Mouse (Mus musculus): ENCODE measurements around the gene Aip. TPM values are rescaled to one million over a fixed set of nuclear protein-coding genes. Genes with fewer than 3 reads are reported as not detected.

Aip gene
- polyA plus RNA-seq, 1 experiment from 2014 or later, result 94.5 TPM

DNA sequence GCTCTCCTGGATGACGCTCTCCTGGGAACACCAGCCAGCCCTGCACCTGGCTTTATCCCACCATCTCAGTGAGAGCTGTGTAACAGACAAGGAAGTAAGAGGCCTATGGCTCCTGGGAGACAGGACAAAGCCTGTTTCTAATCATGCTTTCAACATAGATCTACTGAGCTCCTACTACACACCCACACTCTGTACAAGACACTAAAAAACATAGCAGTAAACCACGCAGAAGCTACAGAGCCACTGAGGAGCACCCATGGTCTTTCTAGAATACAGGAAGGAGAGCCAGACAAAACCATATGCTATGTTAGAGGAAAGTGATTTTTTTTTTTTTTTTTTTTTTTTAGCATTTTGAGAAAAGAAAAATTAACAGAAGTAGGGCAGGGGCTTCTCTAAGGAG lies 7.3 kb downstream of the Aip start:
- no peak overlapping the region for H3K4me2 ChIP-seq
- peaks cover 51% of the 10 kb centered on the region for H3K36me3 ChIP-seq (ENCODE audit: insufficient read depth)
- H3K9me3 ChIP-seq (ENCODE audit: low read depth, low read length), result no peaks in the 10 kb centered on the region
- no peak overlapping the region for H3K27ac ChIP-seq (ENCODE audit: low read depth)
- 99% methylated on average over 2 of the region's 2 CpGs for WGBS
- no peak for TF ChIP-seq CTCF (IDR thresholded peaks at IDR 0.05; ENCODE audit: low read depth)
- DNase-seq, result no peak
- H3K4me3 ChIP-seq (ENCODE audit: low read depth, low read length), result no peak overlapping the region
- H3K27me3 ChIP-seq (ENCODE audit: insufficient read depth, low read length), result no peaks in the 10 kb centered on the region
- peaks cover 3% of the 10 kb centered on the region; the same call in 1 of the 2 replicates for H3K4me1 ChIP-seq (ENCODE audit: insufficient read depth)
- H3K9ac ChIP-seq, result no peak overlapping the region
- ATAC-seq (ENCODE audit: insufficient read depth), result no peak

DNA sequence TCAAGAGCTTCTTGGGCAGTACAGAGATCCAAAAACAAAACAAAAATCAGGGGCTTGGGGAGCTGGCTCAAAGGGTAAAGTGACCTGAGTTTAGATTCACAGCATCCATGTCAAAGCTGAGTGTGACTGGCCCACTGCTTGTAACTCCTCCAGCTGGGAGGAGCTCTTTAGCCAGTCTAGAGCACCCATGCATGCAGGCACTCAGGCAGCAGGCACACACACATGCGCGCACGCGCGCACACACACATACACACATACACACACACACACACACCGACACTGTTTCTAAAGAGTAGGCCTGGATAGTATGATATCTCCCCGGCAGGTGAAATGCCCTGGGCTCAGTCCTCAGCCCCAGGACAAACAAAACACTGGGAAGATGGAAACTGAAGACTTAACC lies 8.7 kb downstream of the Aip start:
- H3K36me3 ChIP-seq (ENCODE audit: insufficient read depth), result peaks cover 62% of the 10 kb centered on the region
- H3K9me3 ChIP-seq (ENCODE audit: low read depth, low read length), result no peaks in the 10 kb centered on the region
- H3K27ac ChIP-seq (ENCODE audit: low read depth), result no peak overlapping the region
- H3K4me1 ChIP-seq (ENCODE audit: insufficient read depth), result peaks cover 3% of the 10 kb centered on the region; the same call in 1 of the 2 replicates
- no peak overlapping the region for H3K4me3 ChIP-seq (ENCODE audit: low read depth, low read length)
- H3K27me3 ChIP-seq (ENCODE audit: insufficient read depth, low read length), result no peaks in the 10 kb centered on the region
- no peak for DNase-seq
- no peak for ATAC-seq (ENCODE audit: insufficient read depth)
- 92% methylated on average over 7 of the region's 7 CpGs for WGBS
- TF ChIP-seq CTCF (IDR thresholded peaks at IDR 0.05; ENCODE audit: low read depth), result no peak
- H3K4me2 ChIP-seq, result no peak overlapping the region
- H3K9ac ChIP-seq, result no peak overlapping the region

DNA sequence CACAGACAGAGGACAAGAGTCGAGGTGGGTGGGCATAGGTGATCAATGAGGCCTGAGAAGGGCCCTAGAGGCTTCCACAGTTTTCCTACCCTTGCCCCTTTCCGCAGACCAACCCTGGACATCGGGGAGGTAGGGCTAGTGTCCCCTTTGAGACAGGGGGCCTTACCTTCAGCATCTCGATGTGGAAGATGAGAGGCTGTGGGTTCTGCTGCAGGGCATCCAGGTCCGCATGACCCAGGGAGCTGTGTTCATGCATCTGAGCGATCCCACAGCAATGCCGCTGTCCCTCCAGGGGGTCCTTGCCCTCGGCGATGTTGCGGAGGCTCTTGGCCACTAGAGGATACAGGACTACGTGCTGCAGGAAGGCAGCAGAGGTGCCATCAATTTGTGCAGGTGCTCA lies 9.8 kb downstream of the Aip start:
- no peak for TF ChIP-seq CTCF (IDR thresholded peaks at IDR 0.05; ENCODE audit: low read depth)
- 82% methylated on average over 11 of the region's 11 CpGs for WGBS
- no peak overlapping the region for H3K4me2 ChIP-seq
- H3K9ac ChIP-seq, result no peak overlapping the region
- H3K36me3 ChIP-seq (ENCODE audit: insufficient read depth), result peaks cover 66% of the 10 kb centered on the region
- H3K4me1 ChIP-seq (ENCODE audit: insufficient read depth), result peaks cover 3% of the 10 kb centered on the region; the same call in 1 of the 2 replicates
- H3K9me3 ChIP-seq (ENCODE audit: low read depth, low read length), result no peaks in the 10 kb centered on the region
- ATAC-seq (ENCODE audit: insufficient read depth), result no peak
- no peaks in the 10 kb centered on the region for H3K27me3 ChIP-seq (ENCODE audit: insufficient read depth, low read length)
- no peak overlapping the region for H3K4me3 ChIP-seq (ENCODE audit: low read depth, low read length)
- H3K27ac ChIP-seq (ENCODE audit: low read depth), result no peak overlapping the region
- no peak for DNase-seq

DNA sequence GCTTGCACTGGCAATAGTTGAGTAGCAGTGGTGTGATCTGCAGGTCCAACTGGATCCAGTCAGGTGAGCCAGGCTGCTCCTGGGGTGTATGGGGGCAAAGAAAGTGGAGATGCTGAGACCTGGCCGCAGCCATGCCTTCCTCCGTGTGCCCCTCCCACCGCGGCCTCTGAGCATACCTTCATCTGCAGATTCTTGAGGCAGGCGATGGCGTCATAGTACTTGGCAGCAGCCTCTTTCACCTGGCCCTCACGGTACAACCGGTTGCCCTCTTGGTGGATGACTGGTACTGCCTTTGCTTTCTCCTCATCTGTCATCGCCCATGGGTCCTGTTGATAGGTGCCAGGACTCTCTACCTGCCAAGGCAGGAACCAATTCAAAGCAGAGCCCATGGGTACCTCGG lies 10.5 kb downstream of the Aip start:
- H3K9ac ChIP-seq, result no peak overlapping the region
- no peak overlapping the region for H3K4me2 ChIP-seq
- no peak overlapping the region for H3K4me3 ChIP-seq (ENCODE audit: low read depth, low read length)
- H3K36me3 ChIP-seq (ENCODE audit: insufficient read depth), result peaks cover 66% of the 10 kb centered on the region
- 93% methylated on average over 10 of the region's 10 CpGs for WGBS
- no peak for TF ChIP-seq CTCF (IDR thresholded peaks at IDR 0.05; ENCODE audit: low read depth)
- ATAC-seq (ENCODE audit: insufficient read depth) (no peak), DNase-seq (no peak)
- H3K27ac ChIP-seq (ENCODE audit: low read depth), result no peak overlapping the region
- H3K4me1 ChIP-seq (ENCODE audit: insufficient read depth), result no peaks in the 10 kb centered on the region
- H3K9me3 ChIP-seq (ENCODE audit: low read depth, low read length), result no peaks in the 10 kb centered on the region
- no peaks in the 10 kb centered on the region for H3K27me3 ChIP-seq (ENCODE audit: insufficient read depth, low read length)

DNA sequence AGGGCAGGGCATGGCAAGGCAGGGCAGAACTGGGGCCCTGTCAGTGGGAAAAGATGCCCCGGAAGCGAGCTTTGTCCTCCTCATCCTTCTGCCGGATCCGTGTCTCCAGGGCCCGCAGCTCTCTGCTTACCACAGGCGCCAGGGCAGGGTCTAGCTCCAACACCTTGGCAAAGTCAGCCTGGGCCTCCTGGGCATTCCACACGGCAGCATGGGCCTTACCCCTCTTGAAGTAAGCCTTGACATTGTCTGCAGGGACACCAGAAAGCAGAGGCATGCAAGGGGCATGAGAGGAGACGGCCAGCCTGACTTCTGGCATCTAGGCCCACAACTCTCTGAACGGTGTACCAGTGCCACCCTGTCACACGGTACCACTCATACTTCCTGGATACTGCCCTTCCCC lies 11.1 kb downstream of the Aip start:
- Histone ChIP-seq H3K27me3 (ENCODE audit: insufficient read depth, low read length) (no peaks in the 10 kb centered on the region), H3K36me3 (ENCODE audit: insufficient read depth) (peaks cover 66% of the 10 kb centered on the region), H3K9me3 (ENCODE audit: low read depth, low read length) (no peaks in the 10 kb centered on the region), H3K27ac (ENCODE audit: low read depth) (no peak overlapping the region), H3K9ac (no peak overlapping the region), H3K4me1 (ENCODE audit: insufficient read depth) (no peaks in the 10 kb centered on the region), H3K4me2 (no peak overlapping the region), H3K4me3 (ENCODE audit: low read depth, low read length) (no peak overlapping the region)
- WGBS, result 77% methylated on average over 10 of the region's 10 CpGs
- DNase-seq, result no peak
- no peak for TF ChIP-seq CTCF (IDR thresholded peaks at IDR 0.05; ENCODE audit: low read depth)
- no peak for ATAC-seq (ENCODE audit: insufficient read depth)

DNA sequence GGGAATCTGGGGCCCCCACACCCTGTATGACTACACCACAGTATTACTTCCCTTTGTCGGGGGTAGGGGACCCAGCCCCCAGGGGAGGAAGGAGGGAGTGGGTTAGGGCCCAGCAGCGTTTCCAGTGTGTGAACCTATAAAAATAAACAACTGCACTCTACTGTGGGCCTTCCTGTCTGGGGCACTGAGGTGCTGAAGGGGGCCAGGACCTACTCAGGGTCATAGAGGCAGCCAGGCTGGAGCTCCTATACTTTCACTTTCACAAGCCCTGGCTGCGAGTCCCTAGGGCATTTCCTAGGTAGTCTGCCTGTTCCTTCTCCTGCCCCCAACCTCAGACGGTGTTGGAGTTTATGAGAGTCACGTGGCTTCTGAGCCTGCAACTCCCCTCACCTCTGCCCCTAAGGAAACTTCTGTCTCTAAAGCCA lies 11.8 kb downstream of the Aip start:
- Histone ChIP-seq H3K36me3 (ENCODE audit: insufficient read depth) (peaks cover 63% of the 10 kb centered on the region), H3K27ac (ENCODE audit: low read depth) (no peak overlapping the region)

DNA sequence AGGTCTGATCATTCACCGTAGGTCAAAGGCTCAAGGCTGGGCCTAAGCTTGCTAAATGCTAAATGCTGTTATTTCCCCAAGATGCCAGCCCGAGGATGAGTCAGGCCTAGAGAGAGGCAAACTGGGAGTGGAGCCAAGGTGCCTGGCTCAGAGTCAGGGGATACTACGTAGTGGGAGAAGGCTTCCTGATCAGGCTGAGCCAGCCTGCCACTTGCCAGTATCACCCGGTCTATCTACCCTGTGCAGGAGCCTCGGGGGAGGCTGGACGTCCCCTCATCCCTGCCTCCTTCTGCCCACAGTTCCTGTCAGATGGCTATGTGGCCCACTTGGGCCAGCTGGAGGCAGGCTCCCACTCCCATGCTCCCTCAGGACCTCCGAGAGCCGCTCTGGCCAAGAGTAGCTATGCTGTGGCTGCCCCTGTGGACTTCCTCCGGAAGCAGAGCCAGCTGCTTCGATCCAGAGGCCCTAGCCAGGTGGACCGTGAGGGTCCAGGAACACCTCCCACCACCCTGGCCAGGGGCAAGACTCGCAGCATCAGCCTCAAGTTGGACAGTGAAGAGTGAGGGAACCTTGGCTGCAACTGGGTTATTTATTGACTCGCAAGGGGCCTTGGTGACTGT lies 12.4 kb downstream of the Aip start:
- 0 out of 2 replicates have a peak overlapping the region, but pooled peaks have one; percentile 11 for H3K4me2 ChIP-seq
- H3K4me3 ChIP-seq (ENCODE audit: low read depth, low read length), result no peak overlapping the region
- DNase-seq, result peak; percentile 58
- ATAC-seq (ENCODE audit: insufficient read depth), result peak; percentile 64; the same call in 1 of the 2 replicates
- no peaks in the 10 kb centered on the region for H3K4me1 ChIP-seq (ENCODE audit: insufficient read depth)
- no peak for TF ChIP-seq CTCF (IDR thresholded peaks at IDR 0.05; ENCODE audit: low read depth)
- no peaks in the 10 kb centered on the region for H3K9me3 ChIP-seq (ENCODE audit: low read depth, low read length)
- H3K9ac ChIP-seq, result no peak overlapping the region
- H3K27ac ChIP-seq (ENCODE audit: low read depth), result no peak overlapping the region
- 61% methylated on average over 13 of the region's 13 CpGs for WGBS
- H3K36me3 ChIP-seq (ENCODE audit: insufficient read depth), result peaks cover 63% of the 10 kb centered on the region
- no peaks in the 10 kb centered on the region for H3K27me3 ChIP-seq (ENCODE audit: insufficient read depth, low read length)

More for the DNA sequence above, 11.8 kb downstream of the Aip start:
- ATAC-seq (ENCODE audit: insufficient read depth), result peak; percentile 23
- no peak for DNase-seq
- Histone ChIP-seq H3K9me3 (ENCODE audit: low read depth, low read length) (no peaks in the 10 kb centered on the region), H3K9ac (no peak overlapping the region), H3K4me2 (peak overlapping the region; percentile 11; the same call in 1 of the 2 replicates), H3K4me3 (ENCODE audit: low read depth, low read length) (no peak overlapping the region), H3K27me3 (ENCODE audit: insufficient read depth, low read length) (no peaks in the 10 kb centered on the region), H3K4me1 (ENCODE audit: insufficient read depth) (no peaks in the 10 kb centered on the region)
- 22% methylated on average over 5 of the region's 5 CpGs for WGBS
- no peak for TF ChIP-seq CTCF (IDR thresholded peaks at IDR 0.05; ENCODE audit: low read depth)

Measured in lung, embryonic 14.5 days (tissue).